Mouse (Mus musculus): ENCODE measurements around the gene Tgm2.

Tgm2 gene

GRCm38 (mm10) chr2:158166628-158167027 lies 20.4 kb upstream of the Tgm2 start:
- DNase-seq, result no peak

DNA sequence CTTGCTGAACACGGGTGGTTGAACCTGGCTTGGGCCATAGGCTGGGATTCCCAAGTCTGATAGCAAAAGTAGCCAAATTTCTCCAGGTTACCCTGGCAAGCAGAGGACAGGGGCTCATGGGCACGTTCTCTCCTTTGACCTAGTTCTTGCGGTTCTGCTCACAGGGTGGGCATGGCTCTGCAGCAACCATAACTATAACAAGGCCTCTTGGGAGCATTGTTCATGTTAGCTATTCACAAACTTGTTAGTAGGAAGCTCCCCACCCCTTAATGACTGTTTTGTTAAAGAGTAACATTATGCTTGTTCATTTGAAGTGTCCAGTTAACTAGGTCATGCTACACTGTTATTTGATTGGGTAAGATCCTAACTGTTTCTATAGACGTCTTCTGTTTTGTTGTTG lies 19.5 kb upstream of the Tgm2 start:
- DNase-seq, result no peak

DNA sequence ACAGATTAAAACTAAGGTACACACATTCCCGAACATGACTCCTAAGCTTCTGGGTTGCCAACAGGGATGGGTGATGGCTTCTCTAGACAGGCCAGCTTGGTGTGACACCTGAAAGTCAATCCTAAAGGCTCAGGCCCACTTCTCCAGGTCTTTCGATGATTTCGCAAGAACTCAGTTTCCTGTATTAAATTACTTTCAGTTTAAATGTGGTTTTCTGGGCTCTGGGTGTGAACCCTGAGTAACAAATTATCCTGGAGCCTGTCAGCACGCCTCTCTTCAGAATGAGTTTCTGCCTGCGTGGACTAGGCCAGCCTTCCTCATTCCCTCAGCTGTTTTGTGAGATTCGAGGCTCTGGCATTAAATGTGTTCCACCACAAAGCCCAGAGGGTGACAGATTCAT lies 16.8 kb upstream of the Tgm2 start:
- DNase-seq, result no peak

- DNase-seq, result no peak
Measured at GRCm38 (mm10) chr2:158161761-158162160, 15.5 kb upstream of the Tgm2 start.

- no peak for DNase-seq
Measured at GRCm38 (mm10) chr2:158159376-158160235, 13.4 kb upstream of the Tgm2 start.

- DNase-seq, result no peak
Measured at GRCm38 (mm10) chr2:158157654-158158053, 11.4 kb upstream of the Tgm2 start.

DNA sequence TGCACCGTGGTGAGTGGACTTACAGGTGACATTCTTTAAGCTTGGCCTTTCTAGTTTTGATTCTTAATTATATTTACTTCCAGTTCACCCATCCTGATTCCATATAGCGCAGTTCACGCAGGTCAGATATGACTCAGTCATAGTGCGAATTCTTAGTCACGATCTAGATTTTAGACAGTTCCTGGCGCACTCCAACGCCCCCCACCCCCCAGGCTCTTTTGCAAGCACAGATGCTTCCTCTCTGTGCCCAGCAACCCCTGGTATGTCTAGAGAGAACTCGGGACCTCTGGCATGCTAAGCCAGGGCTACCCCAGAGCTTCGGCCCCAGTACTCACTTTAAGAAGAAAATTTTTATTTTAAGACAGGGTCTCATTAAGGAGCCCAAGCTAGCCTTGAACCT lies 10.3 kb upstream of the Tgm2 start:
- no peak for DNase-seq

DNA sequence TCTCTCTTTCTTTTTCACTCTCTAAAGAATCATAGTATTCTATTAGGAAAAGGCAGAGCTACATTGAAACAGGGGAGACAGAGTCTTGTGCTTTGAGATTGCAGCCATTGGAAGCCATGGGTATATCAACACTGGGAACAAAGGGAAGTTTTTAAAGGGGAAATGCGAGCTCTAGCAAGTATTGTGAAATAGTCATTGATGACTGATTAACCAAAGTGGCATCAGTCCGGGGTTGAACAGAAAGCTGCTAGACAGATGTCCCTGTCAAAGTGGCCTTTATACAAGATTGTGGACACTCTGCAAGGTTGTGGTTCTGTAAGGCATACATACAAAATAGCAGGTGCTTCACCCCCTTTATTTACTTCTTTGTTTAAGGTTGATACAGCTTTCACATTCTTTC lies 9.4 kb upstream of the Tgm2 start:
- no peak for DNase-seq

DNA sequence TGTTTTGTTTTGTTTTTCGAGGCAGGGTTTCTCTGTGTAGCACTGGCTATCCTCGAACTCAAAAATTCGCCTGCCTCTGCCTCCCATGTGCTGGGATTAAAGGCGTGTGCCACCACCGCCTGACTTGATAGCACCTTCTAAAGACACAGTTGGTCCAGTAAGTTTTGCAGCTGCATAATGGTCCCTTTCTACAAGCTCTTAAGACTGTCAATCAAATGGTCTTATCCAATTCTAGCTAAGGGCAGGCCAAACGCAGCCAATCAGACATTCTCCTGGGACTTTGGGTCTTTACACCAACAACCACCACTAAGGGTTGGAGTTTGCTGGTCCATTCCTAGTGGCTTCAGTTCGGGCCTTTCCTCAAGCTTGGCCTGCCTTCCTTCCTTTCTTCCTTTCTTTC lies 8.9 kb upstream of the Tgm2 start:
- no peak for DNase-seq

DNA sequence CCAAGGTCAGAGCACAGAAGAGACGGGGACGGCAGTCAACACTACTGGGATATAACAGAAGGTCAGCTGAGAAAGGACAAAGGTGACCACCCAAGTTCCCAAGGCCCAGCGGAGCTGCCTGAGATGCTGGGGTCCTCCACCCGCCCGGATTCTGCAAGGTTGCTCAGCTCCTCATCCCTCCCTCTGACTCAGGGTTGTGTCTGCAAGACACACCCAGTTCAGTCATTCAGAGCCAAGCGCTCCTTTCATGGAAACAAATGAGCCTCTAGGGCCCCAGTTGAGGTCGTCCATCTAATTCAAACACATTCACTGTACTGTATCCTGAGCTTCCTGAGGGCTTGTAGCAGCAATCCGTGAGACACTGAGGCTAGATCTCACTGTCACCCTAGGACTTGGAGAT lies 8.4 kb upstream of the Tgm2 start:
- no peak for DNase-seq

DNA sequence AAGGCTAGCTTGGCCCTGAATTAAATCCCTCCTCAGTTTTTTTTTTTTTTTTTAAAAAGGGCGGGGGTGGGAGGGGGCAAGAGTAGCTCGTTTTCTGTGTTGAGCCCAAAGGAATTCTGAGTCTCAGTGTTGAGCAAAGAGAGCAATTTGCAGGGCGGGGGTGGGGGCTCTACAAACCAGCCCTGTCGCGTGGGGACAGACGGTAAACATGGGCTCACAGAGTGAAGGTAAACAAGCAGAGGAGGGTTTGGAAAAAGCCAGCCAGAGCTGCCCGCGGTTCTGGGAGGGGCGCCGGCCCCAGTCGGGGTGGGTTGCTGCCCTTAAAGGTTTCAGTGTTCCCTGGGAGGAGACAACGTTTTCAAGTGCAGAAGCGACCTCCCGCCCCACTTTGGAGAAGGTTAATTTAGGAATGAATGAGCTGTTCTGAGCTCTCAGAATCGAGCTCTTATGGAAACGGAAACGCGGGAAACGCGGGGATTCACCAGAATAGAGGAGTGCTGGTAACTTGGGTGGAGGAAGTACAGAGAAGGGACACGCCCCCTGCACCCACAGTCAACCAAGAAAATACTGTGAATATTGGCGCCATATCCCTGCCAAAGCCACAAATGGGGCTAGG lies 7.6 kb upstream of the Tgm2 start:
- no peak for DNase-seq

- no peak for DNase-seq
Measured at GRCm38 (mm10) chr2:158152685-158153309, 6.6 kb upstream of the Tgm2 start.

DNA sequence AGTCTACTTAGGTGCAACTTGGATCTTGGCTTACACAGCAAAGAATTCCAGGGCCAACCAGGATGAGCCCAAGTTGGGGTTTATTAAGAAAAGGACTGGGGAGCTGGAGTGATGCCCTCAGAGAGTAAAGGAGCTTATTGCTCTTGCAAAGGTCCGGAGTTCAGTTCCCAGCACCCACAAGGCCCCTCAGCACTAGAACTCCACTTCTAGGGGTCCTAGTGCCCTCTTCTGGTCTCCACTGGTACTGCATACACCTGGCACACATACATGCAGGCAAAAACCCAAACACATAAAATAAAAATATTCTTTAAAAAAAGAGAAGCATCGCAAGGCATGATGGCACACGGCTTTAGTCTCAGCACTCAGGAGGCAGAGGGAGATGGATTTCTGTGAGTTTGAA lies 4.8 kb upstream of the Tgm2 start:
- no peak for DNase-seq

GRCm38 (mm10) chr2:158146971-158147370 lies 735 bp upstream of the Tgm2 start:
- no peak for DNase-seq

GRCm38 (mm10) chr2:158145528-158146065 lies 639 bp downstream of the Tgm2 start:
- no peak for DNase-seq

GRCm38 (mm10) chr2:158144750-158145527 lies 1.3 kb downstream of the Tgm2 start:
- DNase-seq, result no peak

- DNase-seq, result no peak
Measured at GRCm38 (mm10) chr2:158144263-158144662, 2.0 kb downstream of the Tgm2 start.

- DNase-seq, result no peak
Measured at GRCm38 (mm10) chr2:158143816-158144215, 2.4 kb downstream of the Tgm2 start.

DNA sequence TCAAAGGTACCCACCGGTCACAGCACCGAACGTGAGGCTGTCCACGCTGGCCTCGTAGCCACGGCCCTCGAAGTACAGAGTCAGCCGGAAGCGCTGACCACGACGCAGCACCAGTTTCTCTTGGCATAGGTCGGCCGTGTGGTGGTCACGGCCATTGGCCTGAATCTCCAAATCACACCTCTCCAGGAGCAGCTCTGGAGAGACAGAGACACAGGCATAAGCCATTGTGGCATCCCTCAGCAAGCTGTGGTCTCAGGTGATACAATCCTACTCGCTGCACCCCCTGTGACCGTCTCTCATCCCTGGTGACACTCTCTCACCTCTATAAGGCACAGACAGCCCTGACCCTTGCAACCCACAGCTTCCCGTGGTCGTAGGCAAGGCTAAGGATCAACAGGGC lies 3.3 kb downstream of the Tgm2 start:
- DNase-seq, result no peak

GRCm38 (mm10) chr2:158141690-158142440 lies 4.4 kb downstream of the Tgm2 start:
- no peak for DNase-seq

DNA sequence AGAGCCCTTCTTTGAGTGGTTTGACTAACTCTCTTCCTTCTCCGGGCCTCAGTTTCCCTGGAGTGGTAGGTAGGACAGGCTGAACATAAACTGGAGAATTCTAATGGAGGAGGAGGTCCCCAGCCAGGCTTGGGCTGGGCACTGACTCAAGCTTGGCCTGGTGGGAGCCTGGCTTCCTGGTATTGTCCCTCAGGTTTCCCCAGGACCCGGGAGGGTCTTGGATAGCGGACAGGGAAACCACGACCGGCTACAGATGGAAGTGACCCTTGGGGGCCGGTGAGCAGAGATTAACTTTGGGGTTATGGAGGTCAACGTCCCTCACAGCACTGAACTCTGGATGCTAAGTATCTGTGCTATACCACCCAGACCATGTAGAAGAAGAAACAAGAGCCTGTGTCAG lies 5.0 kb downstream of the Tgm2 start:
- DNase-seq, result no peak

DNA sequence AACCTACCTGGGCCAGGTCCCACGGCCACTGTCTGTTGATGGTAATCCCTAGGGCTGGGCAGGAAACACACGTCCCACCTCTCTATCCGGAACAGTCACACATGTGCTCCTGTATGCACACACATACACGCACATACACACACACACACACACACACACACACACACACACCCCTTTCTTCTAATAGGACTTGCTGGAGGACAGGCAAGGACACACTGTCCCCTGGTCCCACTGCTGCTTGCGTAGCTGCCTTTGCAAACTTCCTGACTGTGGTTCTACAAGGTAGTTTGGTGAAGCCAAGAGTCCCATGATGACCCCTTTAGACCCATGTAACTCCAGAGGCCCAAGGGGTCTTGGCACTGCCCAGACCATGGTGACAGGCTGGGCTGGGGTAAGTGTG lies 5.6 kb downstream of the Tgm2 start:
- DNase-seq, result no peak

All from kidney, postnatal 14 days (tissue).